Mouse (Mus musculus) spleen, postnatal 10 days (tissue): ENCODE results near the gene Stim1.

Experiments
- DNase-seq, 2 experiments: peaks; one replicate each; pipeline ENCODE4 v3.0.0; 2021 to 2022; ENCODE audit warnings: low spot score in 2 of 2

The Stim1 gene

GRCm38 (mm10) chr7:102302471-102302870, 34.9 kb downstream of the Stim1 start:
- DNase-seq, result no peak

GRCm38 (mm10) chr7:102305596-102305995, 38.0 kb downstream of the Stim1 start:
- no peak for DNase-seq

GRCm38 (mm10) chr7:102310266-102310665, 42.7 kb downstream of the Stim1 start:
- no peak for DNase-seq

GRCm38 (mm10) chr7:102310821-102311220, 43.2 kb downstream of the Stim1 start:
- no peak for DNase-seq

- no peak for DNase-seq
Measured at GRCm38 (mm10) chr7:102312840-102313534, 45.4 kb downstream of the Stim1 start.

GRCm38 (mm10) chr7:102313535-102313863, 45.9 kb downstream of the Stim1 start:
- no peak for DNase-seq

- DNase-seq, result no peak
Measured at GRCm38 (mm10) chr7:102314107-102314506, 46.5 kb downstream of the Stim1 start.

- no peak for DNase-seq
Measured at GRCm38 (mm10) chr7:102314908-102315307, 47.3 kb downstream of the Stim1 start.

- DNase-seq, result peak in 1 of 2 experiments; percentile 22
Measured at GRCm38 (mm10) chr7:102315435-102315834, 47.8 kb downstream of the Stim1 start.

- no peak for DNase-seq
Measured at GRCm38 (mm10) chr7:102317583-102318168, 50.1 kb downstream of the Stim1 start.

GRCm38 (mm10) chr7:102322137-102322536, 54.5 kb downstream of the Stim1 start:
- no peak for DNase-seq

GRCm38 (mm10) chr7:102326323-102326722, 58.7 kb downstream of the Stim1 start:
- DNase-seq, result no peak

- DNase-seq, result no peak
Measured at GRCm38 (mm10) chr7:102330270-102330669, 62.7 kb downstream of the Stim1 start.

- no peak for DNase-seq
Measured at GRCm38 (mm10) chr7:102331476-102331875, 63.9 kb downstream of the Stim1 start.

- no peak for DNase-seq
Measured at GRCm38 (mm10) chr7:102333741-102334140, 66.1 kb downstream of the Stim1 start.

- no peak for DNase-seq
Measured at GRCm38 (mm10) chr7:102337326-102337725, 69.7 kb downstream of the Stim1 start.

- peak in 1 of 2 experiments; percentile 31 for DNase-seq
Measured at GRCm38 (mm10) chr7:102337898-102338297, 70.3 kb downstream of the Stim1 start.

GRCm38 (mm10) chr7:102338956-102339355, 71.3 kb downstream of the Stim1 start:
- DNase-seq, result no peak

GRCm38 (mm10) chr7:102345893-102346292, 78.3 kb downstream of the Stim1 start:
- no peak for DNase-seq

- no peak for DNase-seq
Measured at GRCm38 (mm10) chr7:102347327-102347726, 79.7 kb downstream of the Stim1 start.

GRCm38 (mm10) chr7:102348681-102349080, 81.1 kb downstream of the Stim1 start:
- no peak for DNase-seq

- no peak for DNase-seq
Measured at GRCm38 (mm10) chr7:102349236-102349635, 81.6 kb downstream of the Stim1 start.

GRCm38 (mm10) chr7:102353420-102353819, 85.8 kb downstream of the Stim1 start:
- DNase-seq, result no peak

GRCm38 (mm10) chr7:102358124-102358523, 90.5 kb downstream of the Stim1 start:
- DNase-seq, result no peak
